Mouse (Mus musculus): ENCODE data around the gene Gm14409.
"Not testable (repeated sequence)": the region's sequence is repeated elsewhere in the genome, so short reads cannot be mapped to it uniquely, and the experiment has no call there.

The Gm14409 gene

GRCm38 (mm10) chr2:177266936-177267335, at the start of gene Gm14409:
TSS of gene Gm14409 (minus strand) at chr2:177267036.
- DNase-seq (ENCODE audit: low spot score): not testable (repeated sequence)

GRCm38 (mm10) chr2:177309627-177310026, 42.8 kb upstream of the Gm14409 start:
- not testable (repeated sequence) for DNase-seq (ENCODE audit: low spot score)

GRCm38 (mm10) chr2:177304980-177305379, 38.1 kb upstream of the Gm14409 start:
- not testable (repeated sequence) for DNase-seq (ENCODE audit: low spot score)

- not testable (repeated sequence) for DNase-seq (ENCODE audit: low spot score)
These were observed 16.9 kb upstream of the Gm14409 start for GRCm38 (mm10) chr2:177283701-177284100.

GRCm38 (mm10) chr2:177277754-177278153, 10.9 kb upstream of the Gm14409 start:
- DNase-seq (ENCODE audit: low spot score): not testable (repeated sequence)

- DNase-seq (ENCODE audit: low spot score): not testable (repeated sequence)
These were observed 5.4 kb upstream of the Gm14409 start for GRCm38 (mm10) chr2:177272237-177272636.

GRCm38 (mm10) chr2:177247449-177247848, 19.4 kb downstream of the Gm14409 start:
- DNase-seq (ENCODE audit: low spot score): not testable (repeated sequence)

- not testable (repeated sequence) for DNase-seq (ENCODE audit: low spot score)
These were observed 36.4 kb downstream of the Gm14409 start for GRCm38 (mm10) chr2:177230461-177230860.

All from c-Kit-positive CD71-positive TER-119-positive erythroid progenitor cells, embryonic 14.5 days (primary cell).